In genomic region chr3:96463891-96464290, GRCm38 (mm10) we compare ENCODE assay signal across 12 mouse cellular contexts. TPM values are rescaled to one million over a fixed set of nuclear protein-coding genes. Genes with fewer than 3 reads are reported as not detected.
A peak's percentile ranks its signal among the peaks of the same experiment; 100 is the strongest.
DNase-seq lines count a peak whose midpoint lies in the region; ATAC-seq lines count a peak whose summit lies in the region.
"Had no signal": no experiment of that assay in that cellular context is flagged by ENCODE, and none has a peak within 500 bp of the region (broad histone marks: within the 10 kb centered on the region; RNA-seq: fewer than 3 reads in every experiment).

No protein-coding gene starts in this region.

- no peak overlapping the region for H3K27ac ChIP-seq in heart, embryonic 13.5 days (replicated peaks)
- H3K27ac ChIP-seq in midbrain, embryonic 12.5 days (replicated peaks): no peak overlapping the region
- no peak overlapping the region for H3K27ac ChIP-seq in midbrain, embryonic 16.5 days (ENCODE audit: low read length)
- H3K27ac ChIP-seq in forebrain, embryonic 13.5 days: no peak overlapping the region

- 5% methylated on average over 25 of the region's 25 CpGs for WGBS in heart, embryonic 13.5 days
- WGBS in midbrain, embryonic 12.5 days: 2% methylated on average over 25 of the region's 25 CpGs
- WGBS in midbrain, embryonic 16.5 days: 7% methylated on average over 24 of the region's 25 CpGs
- 6% methylated on average over 25 of the region's 25 CpGs for WGBS in forebrain, embryonic 13.5 days

- peaks cover 23% of the 10 kb centered on the region for H3K27me3 ChIP-seq in heart, embryonic 13.5 days (replicated peaks)
- peaks cover 26% of the 10 kb centered on the region for H3K27me3 ChIP-seq in midbrain, embryonic 12.5 days
- peaks cover 18% of the 10 kb centered on the region for H3K27me3 ChIP-seq in midbrain, embryonic 16.5 days (ENCODE audit: control insufficient read depth, insufficient read depth, low read depth, low read length)
- peaks cover 26% of the 10 kb centered on the region for H3K27me3 ChIP-seq in forebrain, embryonic 13.5 days

- peaks cover 9% of the 10 kb centered on the region; the same call in 1 of the 2 replicates for H3K4me1 ChIP-seq in heart, embryonic 13.5 days
- peaks cover 4% of the 10 kb centered on the region; the same call in 1 of the 2 replicates for H3K4me1 ChIP-seq in midbrain, embryonic 12.5 days
- no peaks in the 10 kb centered on the region for H3K4me1 ChIP-seq in midbrain, embryonic 16.5 days (ENCODE audit: control insufficient read depth, insufficient read depth, low read length)
- peaks cover 3% of the 10 kb centered on the region; the same call in 1 of the 2 replicates for H3K4me1 ChIP-seq in forebrain, embryonic 13.5 days

- H3K36me3 ChIP-seq in heart, embryonic 13.5 days: no peaks in the 10 kb centered on the region
- no peaks in the 10 kb centered on the region for H3K36me3 ChIP-seq in midbrain, embryonic 12.5 days
- no peaks in the 10 kb centered on the region for H3K36me3 ChIP-seq in midbrain, embryonic 16.5 days (ENCODE audit: control insufficient read depth, insufficient read depth, low read length)
- no peaks in the 10 kb centered on the region for H3K36me3 ChIP-seq in forebrain, embryonic 13.5 days (ENCODE audit: poor library complexity, severe bottlenecking)

- H3K4me3 ChIP-seq in heart, embryonic 13.5 days: peak overlapping the region; percentile 40
- H3K4me3 ChIP-seq in midbrain, embryonic 12.5 days: 0 out of 2 replicates have a peak overlapping the region, but pooled peaks have one; percentile 19
- no peak overlapping the region for H3K4me3 ChIP-seq in midbrain, embryonic 16.5 days (ENCODE audit: low read depth, low read length)
- H3K4me3 ChIP-seq in forebrain, embryonic 13.5 days: no peak overlapping the region
- H3K4me3 ChIP-seq: myocyte had no signal

- no peak for DNase-seq in heart, adult 11 months
- peak; percentile 71 for DNase-seq in retina, embryonic 14.5 days (ENCODE audit: low spot score)
- no peak for DNase-seq in left cerebral cortex, postnatal 36 days (ENCODE audit: low spot score in 2 of 2)
- DNase-seq in gastrocnemius, postnatal 36 days: no peak
- DNase-seq: adrenal gland, postnatal 36 days; kidney, adult 11 months had no signal

- H3K9me3 ChIP-seq in heart, embryonic 13.5 days: no peaks in the 10 kb centered on the region
- no peaks in the 10 kb centered on the region for H3K9me3 ChIP-seq in midbrain, embryonic 12.5 days
- no peaks in the 10 kb centered on the region for H3K9me3 ChIP-seq in midbrain, embryonic 16.5 days (replicated peaks; ENCODE audit: control insufficient read depth, low read length, poor library complexity, severe bottlenecking)
- no peaks in the 10 kb centered on the region for H3K9me3 ChIP-seq in forebrain, embryonic 13.5 days (replicated peaks)

- peak overlapping the region; percentile 66 for H3K9ac ChIP-seq in heart, embryonic 13.5 days
- no peak overlapping the region for H3K9ac ChIP-seq in midbrain, embryonic 12.5 days (replicated peaks)
- H3K9ac ChIP-seq in midbrain, embryonic 16.5 days (ENCODE audit: low read depth, low read length): no peak overlapping the region
- H3K9ac ChIP-seq in forebrain, embryonic 13.5 days: no peak overlapping the region

- peak overlapping the region; percentile 53 for H3K4me2 ChIP-seq in heart, embryonic 13.5 days
- H3K4me2 ChIP-seq in midbrain, embryonic 12.5 days (replicated peaks): peak overlapping the region; percentile 35
- no peak overlapping the region for H3K4me2 ChIP-seq in midbrain, embryonic 16.5 days (ENCODE audit: low read length)
- H3K4me2 ChIP-seq in forebrain, embryonic 13.5 days: peak overlapping the region; percentile 14; the same call in 1 of the 2 replicates

- intact Hi-C loops in left cerebral cortex, postnatal 36 days (cut with DNase I): no loop called here
- intact Hi-C loops in gastrocnemius, postnatal 36 days (cut with DNase I): no loop called here

- ATAC-seq in heart, embryonic 13.5 days (ENCODE audit: extremely low read depth, insufficient number of reproducible peaks, low FRiP score, low TSS enrichment): no peak
- ATAC-seq in midbrain, embryonic 12.5 days (ENCODE audit: low FRiP score, low read depth): no peak
- ATAC-seq in midbrain, embryonic 16.5 days: no peak
- no peak for ATAC-seq in forebrain, embryonic 13.5 days

RNA-seq across cellular contexts. Expression of gene BC107364, which starts 11.8 kb away (rescaled TPM):
- polyA plus RNA-seq in heart, embryonic 13.5 days (2015; fragmentation: Nextera tagmentation; extraction: Ambion mirVana): 0.68 and 0.78 TPM in 2 replicates
- 0.26 TPM in 1 of 2 replicates, not detected in the other for polyA plus RNA-seq in midbrain, embryonic 12.5 days (2016; fragmentation: Nextera tagmentation; extraction: Ambion mirVana)
- not detected in 2 replicates for polyA plus RNA-seq in midbrain, embryonic 16.5 days (2015; fragmentation: Nextera tagmentation; extraction: Ambion mirVana)
- polyA plus RNA-seq in forebrain, embryonic 13.5 days (2015; fragmentation: Nextera tagmentation; extraction: Ambion mirVana): not detected in 2 replicates
- not detected for total RNA-seq in left cerebral cortex, postnatal 36 days (2021)
- not detected for total RNA-seq in gastrocnemius, postnatal 36 days (2021)
- total RNA-seq: adrenal gland, postnatal 36 days; left cerebral cortex, postnatal 14 days had no signal
- polyA plus RNA-seq: myocyte had no signal

Comparison
In these comparisons a context has a peak if more than half of its experiments do, and no peak if none do; other contexts are left out.
1. H3K4me3 ChIP-seq: peak in heart, embryonic 13.5 days (single experiment) and midbrain, embryonic 12.5 days (single experiment); none in midbrain, embryonic 16.5 days (single experiment) and forebrain, embryonic 13.5 days (single experiment).